Mouse (Mus musculus) heart, embryonic 12.5 days (tissue): Measurements from ENCODE around the gene 2610528A11Rik. TPM values are rescaled to one million over a fixed set of nuclear protein-coding genes. Genes with fewer than 3 reads are reported as not detected.
A peak's percentile ranks its signal among the peaks of the same experiment; 100 is the strongest.

Experiments used
- ATAC-seq: fragments of 200-750 bp; cut with Nextera tagmentation; 2 replicates; pipeline ENCODE4 v1.8.0; 2017; ENCODE audit warnings: moderate TSS enrichment, moderate library complexity; ENCODE audit not compliant: insufficient number of reproducible peaks, low FRiP score
- H3K27ac ChIP-seq: fragments of 300-500 bp; sonication (generic); 2 replicates; pipeline ENCODE4 v1.5.1; 2016; ENCODE audit warnings: mild to moderate bottlenecking, moderate library complexity; ENCODE audit not compliant: poor library complexity, severe bottlenecking
- H3K27me3 ChIP-seq: fragments of 300-500 bp; sonication (generic); replicated peaks from 2 replicates; pipeline ENCODE4 v1.6.1; 2016; ENCODE audit warnings: mild to moderate bottlenecking, moderate library complexity
- H3K36me3 ChIP-seq: fragments of 300-500 bp; sonication (generic); 2 replicates; pipeline ENCODE4 v1.6.1; 2016; ENCODE audit warnings: mild to moderate bottlenecking, moderate library complexity
- H3K4me1 ChIP-seq: fragments of 300-500 bp; sonication (generic); replicated peaks from 2 replicates; pipeline ENCODE4 v1.6.1; 2016; ENCODE audit warnings: mild to moderate bottlenecking
- H3K4me2 ChIP-seq: fragments of 300-500 bp; sonication (generic); 2 replicates; pipeline ENCODE4 v1.6.1; 2016; ENCODE audit warnings: mild to moderate bottlenecking, moderate library complexity
- H3K4me3 ChIP-seq: fragments of 300-500 bp; sonication (generic); 2 replicates; pipeline ENCODE4 v1.5.1; 2016; ENCODE audit warnings: mild to moderate bottlenecking
- H3K9ac ChIP-seq: fragments of 300-500 bp; sonication (generic); 2 replicates; pipeline ENCODE4 v1.6.1; 2016; ENCODE audit warnings: mild to moderate bottlenecking, moderate library complexity
- H3K9me3 ChIP-seq: fragments of 300-500 bp; sonication (generic); replicated peaks from 2 replicates; pipeline ENCODE4 v1.6.1; 2016; ENCODE audit warnings: mild to moderate bottlenecking, moderate library complexity
- WGBS: fragments of 180-500 bp; shearing (Covaris S2); methylation state at CpG from one replicate; pipeline ENCODE4 v1.1.7; 2016; 5-methylcytosine and 5-hydroxymethylcytosine counted together
- polyA plus RNA-seq: library from polyadenylated mRNA; unstranded; fragments of >200 nt; fragmentation: Nextera tagmentation; extraction: Ambion mirVana; gene quantifications from 2 replicates; pipeline ENCODE4 v1.2.1, GENCODE M21; 2016

The 2610528A11Rik gene
- polyA plus RNA-seq, 1 experiment from 2014 or later = 1.8 TPM

GRCm38 (mm10) chr14:37112931-37113330 lies 891 bp downstream of the 2610528A11Rik start:
- WGBS = 80% methylated on average over 7 of the region's 7 CpGs
- H3K4me3 ChIP-seq = no peak overlapping the region
- no peak overlapping the region for H3K9ac ChIP-seq
- peaks cover 8% of the 10 kb centered on the region; the same call in 1 of the 2 replicates for H3K27me3 ChIP-seq
- no peak for ATAC-seq
- H3K9me3 ChIP-seq = no peaks in the 10 kb centered on the region
- H3K4me1 ChIP-seq = peaks cover 15% of the 10 kb centered on the region
- H3K36me3 ChIP-seq = no peaks in the 10 kb centered on the region
- no peak overlapping the region for H3K27ac ChIP-seq
- H3K4me2 ChIP-seq = no peak overlapping the region

- Histone ChIP-seq H3K27ac (no peak overlapping the region), H3K9ac (no peak overlapping the region), H3K4me2 (no peak overlapping the region), H3K27me3 (peaks cover 8% of the 10 kb centered on the region; the same call in 1 of the 2 replicates), H3K36me3 (no peaks in the 10 kb centered on the region), H3K4me3 (no peak overlapping the region), H3K9me3 (no peaks in the 10 kb centered on the region), H3K4me1 (peaks cover 15% of the 10 kb centered on the region)
- ATAC-seq = no peak
Measured at GRCm38 (mm10) chr14:37111371-37111770, 2.5 kb downstream of the 2610528A11Rik start.

DNA sequence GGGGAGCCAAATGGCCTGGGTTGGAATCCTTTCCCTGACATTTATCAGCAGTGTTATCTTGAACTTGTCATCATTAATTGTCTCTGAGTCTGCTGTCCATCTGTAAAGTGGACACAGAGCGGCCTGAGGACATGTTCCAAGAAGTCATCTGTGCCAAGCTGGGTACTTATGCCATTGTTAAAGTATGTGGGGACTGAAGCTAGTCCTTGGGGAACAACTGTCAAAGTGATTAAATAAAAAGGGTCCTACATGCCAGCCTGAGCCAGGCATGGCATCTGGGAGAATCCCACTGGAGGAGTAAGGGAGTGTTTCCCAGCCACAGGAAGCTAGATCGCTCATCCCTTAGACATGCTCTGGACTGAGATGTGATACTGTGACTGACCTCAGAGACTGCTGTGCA lies 3.4 kb downstream of the 2610528A11Rik start:
- H3K9me3 ChIP-seq = no peaks in the 10 kb centered on the region
- peaks cover 24% of the 10 kb centered on the region for H3K4me1 ChIP-seq
- H3K27me3 ChIP-seq = peaks cover 8% of the 10 kb centered on the region; the same call in 1 of the 2 replicates
- H3K36me3 ChIP-seq = no peaks in the 10 kb centered on the region
- H3K4me3 ChIP-seq = no peak overlapping the region
- no peak overlapping the region for H3K27ac ChIP-seq
- WGBS = 36% methylated on average over 2 of the region's 2 CpGs
- H3K9ac ChIP-seq = no peak overlapping the region
- no peak overlapping the region for H3K4me2 ChIP-seq
- no peak for ATAC-seq

DNA sequence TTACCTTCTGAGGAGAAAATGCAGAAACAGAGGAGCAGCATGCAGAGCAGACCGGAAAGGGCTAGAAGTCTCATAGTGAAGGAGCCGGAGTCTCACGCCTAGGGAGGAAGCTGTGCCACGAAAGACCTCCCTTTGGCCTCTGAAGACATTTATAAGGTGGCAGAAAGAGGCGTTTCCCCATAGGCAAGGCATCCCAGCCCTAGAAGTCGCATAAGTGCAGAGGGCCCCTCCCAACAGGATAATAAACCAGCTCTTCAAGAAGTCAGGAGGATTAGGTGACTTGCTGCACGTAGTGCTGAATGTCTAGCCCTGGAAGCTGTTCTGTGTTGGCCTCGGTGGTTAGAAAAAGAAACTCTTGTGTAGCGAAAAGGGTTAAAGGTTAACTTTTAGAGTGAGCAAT lies 3.8 kb downstream of the 2610528A11Rik start:
- H3K27me3 ChIP-seq = peaks cover 8% of the 10 kb centered on the region; the same call in 1 of the 2 replicates
- no peaks in the 10 kb centered on the region for H3K36me3 ChIP-seq
- H3K9me3 ChIP-seq = no peaks in the 10 kb centered on the region
- H3K27ac ChIP-seq = no peak overlapping the region
- ATAC-seq = no peak
- H3K4me1 ChIP-seq = peaks cover 29% of the 10 kb centered on the region
- no peak overlapping the region for H3K4me2 ChIP-seq
- H3K9ac ChIP-seq = no peak overlapping the region
- H3K4me3 ChIP-seq = no peak overlapping the region
- 45% methylated on average over 9 of the region's 9 CpGs for WGBS

DNA sequence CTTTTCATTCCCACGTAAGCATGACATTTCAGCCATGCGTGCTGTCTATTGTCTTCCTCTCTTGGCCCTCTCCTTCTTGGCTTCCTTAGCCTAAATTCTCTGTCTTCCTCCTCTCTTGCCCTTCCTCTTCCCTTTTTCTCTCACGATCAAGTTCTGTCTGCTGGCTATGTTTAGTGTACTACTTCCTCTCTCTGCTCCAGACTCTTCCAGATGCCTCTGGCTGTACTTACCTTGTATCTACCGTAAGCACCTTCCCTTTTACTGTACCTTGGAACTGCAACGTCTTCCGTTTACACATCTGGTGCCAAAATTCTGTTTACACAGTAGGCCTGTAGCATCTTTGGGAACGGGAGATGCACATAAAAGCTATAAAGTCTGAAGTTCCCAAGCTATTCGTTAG lies 4.4 kb downstream of the 2610528A11Rik start:
- 70% methylated on average over 8 of the region's 8 CpGs for WGBS
- no peak overlapping the region for H3K27ac ChIP-seq
- ATAC-seq = no peak
- H3K36me3 ChIP-seq = no peaks in the 10 kb centered on the region
- H3K9ac ChIP-seq = no peak overlapping the region
- H3K27me3 ChIP-seq = peaks cover 7% of the 10 kb centered on the region; the same call in 1 of the 2 replicates
- peaks cover 34% of the 10 kb centered on the region for H3K4me1 ChIP-seq
- no peak overlapping the region for H3K4me2 ChIP-seq
- H3K9me3 ChIP-seq = no peaks in the 10 kb centered on the region
- no peak overlapping the region for H3K4me3 ChIP-seq

DNA sequence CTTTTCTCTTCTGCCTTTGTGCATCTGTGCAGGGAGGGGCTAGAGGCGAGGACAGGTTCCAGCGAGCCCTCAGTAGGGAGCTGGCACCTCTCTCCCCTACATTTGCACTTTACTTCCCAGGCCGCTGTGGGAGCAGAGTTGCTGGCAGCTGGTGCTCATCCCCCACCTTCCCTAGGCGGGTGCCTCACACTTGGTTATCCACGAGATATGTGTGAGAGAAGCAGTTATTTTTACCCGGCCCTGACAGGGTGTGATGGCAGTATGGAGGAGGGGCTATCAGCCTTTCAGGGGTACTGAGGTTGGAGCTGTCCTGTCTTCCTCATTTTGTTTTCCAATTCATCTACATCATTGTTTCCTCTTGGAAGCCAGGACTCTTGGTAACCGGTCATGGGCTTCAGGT lies 8.0 kb downstream of the 2610528A11Rik start:
- Histone ChIP-seq H3K36me3 (no peaks in the 10 kb centered on the region), H3K4me2 (peak overlapping the region; percentile 26), H3K9ac (no peak overlapping the region), H3K9me3 (no peaks in the 10 kb centered on the region), H3K27me3 (peaks cover 8% of the 10 kb centered on the region; the same call in 1 of the 2 replicates), H3K27ac (peak overlapping the region; percentile 58), H3K4me3 (no peak overlapping the region), H3K4me1 (peaks cover 43% of the 10 kb centered on the region)
- 7% methylated on average over 7 of the region's 7 CpGs for WGBS
- peak; percentile 72 for ATAC-seq

- Histone ChIP-seq H3K4me2 (no peak overlapping the region), H3K27ac (peak overlapping the region; percentile 49; the same call in 1 of the 2 replicates), H3K9me3 (no peaks in the 10 kb centered on the region), H3K4me3 (no peak overlapping the region), H3K36me3 (no peaks in the 10 kb centered on the region), H3K4me1 (peaks cover 32% of the 10 kb centered on the region), H3K27me3 (peaks cover 17% of the 10 kb centered on the region), H3K9ac (no peak overlapping the region)
- peak; percentile 74 for ATAC-seq
- 45% methylated on average over 5 of the region's 5 CpGs for WGBS
Measured at GRCm38 (mm10) chr14:37104747-37105146, 9.1 kb downstream of the 2610528A11Rik start.

DNA sequence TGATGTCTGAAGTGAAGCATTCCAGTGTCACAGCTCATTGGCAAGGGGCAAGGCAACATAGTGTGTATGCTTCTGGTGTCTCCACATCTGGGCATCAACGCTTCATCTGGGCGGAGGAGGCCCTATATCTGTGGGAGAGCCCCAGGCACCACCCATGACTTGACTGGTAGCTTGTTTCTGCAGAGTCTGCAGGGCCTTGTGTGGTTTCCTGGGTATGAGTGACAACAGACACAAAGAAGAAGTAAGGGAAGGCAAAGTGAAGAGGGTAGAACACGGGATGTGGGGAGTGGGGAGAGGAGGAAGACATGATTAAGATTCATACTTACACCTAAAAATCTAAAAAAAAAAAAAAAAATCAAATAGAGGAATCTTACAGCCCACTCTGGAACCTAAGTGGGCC lies 11.3 kb downstream of the 2610528A11Rik start:
- H3K4me3 ChIP-seq = no peak overlapping the region
- H3K4me2 ChIP-seq = no peak overlapping the region
- no peaks in the 10 kb centered on the region for H3K36me3 ChIP-seq
- H3K27ac ChIP-seq = no peak overlapping the region
- H3K9ac ChIP-seq = no peak overlapping the region
- 81% methylated on average over 3 of the region's 3 CpGs for WGBS
- no peak for ATAC-seq
- no peaks in the 10 kb centered on the region for H3K9me3 ChIP-seq
- peaks cover 37% of the 10 kb centered on the region for H3K4me1 ChIP-seq
- peaks cover 39% of the 10 kb centered on the region for H3K27me3 ChIP-seq

DNA sequence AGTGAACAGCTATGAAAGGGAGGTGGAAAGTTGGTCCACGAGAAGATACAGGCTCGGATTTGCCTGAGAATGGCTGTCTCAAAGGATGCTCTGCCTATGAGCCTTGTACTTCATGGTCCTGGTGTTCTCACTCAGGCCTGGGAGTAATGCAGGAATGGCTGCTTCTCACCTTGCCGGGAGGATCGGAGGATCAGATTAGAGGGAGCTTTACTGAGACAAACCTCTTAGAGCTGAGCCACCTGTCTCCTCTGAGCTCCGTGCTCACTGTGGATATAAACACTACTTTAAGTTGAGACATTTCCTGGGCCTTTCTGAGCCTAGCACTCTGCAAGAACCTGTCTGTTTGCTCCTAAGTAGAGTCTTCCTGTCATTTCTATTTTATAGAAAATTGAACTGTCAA lies 12.3 kb downstream of the 2610528A11Rik start:
- Histone ChIP-seq H3K36me3 (no peaks in the 10 kb centered on the region), H3K4me2 (no peak overlapping the region), H3K9ac (no peak overlapping the region), H3K9me3 (no peaks in the 10 kb centered on the region), H3K27ac (no peak overlapping the region), H3K4me1 (peaks cover 36% of the 10 kb centered on the region), H3K4me3 (no peak overlapping the region), H3K27me3 (peaks cover 49% of the 10 kb centered on the region)
- no peak for ATAC-seq
- WGBS = 62% methylated on average over 5 of the region's 5 CpGs

- H3K4me2 ChIP-seq = peak within 1 kb of the TSS; percentile 82
- no peaks in the 10 kb centered on the region for H3K36me3 ChIP-seq
- H3K9ac ChIP-seq = peak within 1 kb of the TSS; percentile 43; the same call in 1 of the 2 replicates
- peaks cover 69% of the 10 kb centered on the region for H3K27me3 ChIP-seq
- WGBS = under 1% methylated on average over 30 of the region's 30 CpGs
- no peak for ATAC-seq
- no peak within 1 kb of the TSS for H3K27ac ChIP-seq
- H3K4me1 ChIP-seq = peaks cover 15% of the 10 kb centered on the region; the same call in 1 of the 2 replicates
- no peaks in the 10 kb centered on the region for H3K9me3 ChIP-seq
- H3K4me3 ChIP-seq = peak within 1 kb of the TSS; percentile 46
Measured at GRCm38 (mm10) chr14:37097956-37098530, 15.8 kb downstream of the 2610528A11Rik start, which contains the start of gene Cdhr1. Gene Cdhr1, minus strand, starts transcription at chr14:37098347.

- Histone ChIP-seq H3K4me2 (no peak overlapping the region), H3K27ac (no peak overlapping the region), H3K36me3 (no peaks in the 10 kb centered on the region), H3K9ac (no peak overlapping the region), H3K9me3 (no peaks in the 10 kb centered on the region), H3K27me3 (peaks cover 58% of the 10 kb centered on the region), H3K4me1 (peaks cover 15% of the 10 kb centered on the region; the same call in 1 of the 2 replicates), H3K4me3 (no peak overlapping the region)
- ATAC-seq = no peak
- 73% methylated on average over 4 of the region's 4 CpGs for WGBS
Measured at GRCm38 (mm10) chr14:37095556-37095955, 18.3 kb downstream of the 2610528A11Rik start.

DNA sequence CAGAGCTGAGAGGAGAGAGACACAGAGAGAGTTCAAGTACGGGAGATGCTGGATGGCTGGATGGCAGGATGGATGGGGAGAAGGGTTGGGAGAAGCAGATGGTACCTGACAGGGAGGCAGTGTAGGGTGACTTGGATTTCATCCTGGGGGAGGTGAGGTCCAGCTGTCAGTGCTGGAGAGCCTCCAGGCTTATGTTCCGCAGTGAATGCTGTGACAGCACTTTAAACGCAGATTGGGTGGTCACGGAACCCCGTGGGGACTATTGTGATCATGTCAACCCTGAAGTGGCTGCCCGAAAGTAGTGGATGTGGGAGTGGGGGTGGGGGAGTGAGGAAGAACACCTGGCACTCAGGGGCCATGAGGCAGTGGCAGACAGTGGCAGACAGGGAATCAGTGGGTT lies 19.4 kb downstream of the 2610528A11Rik start:
- no peak overlapping the region for H3K27ac ChIP-seq
- peaks cover 15% of the 10 kb centered on the region; the same call in 1 of the 2 replicates for H3K4me1 ChIP-seq
- H3K36me3 ChIP-seq = no peaks in the 10 kb centered on the region
- peaks cover 49% of the 10 kb centered on the region for H3K27me3 ChIP-seq
- H3K9me3 ChIP-seq = no peaks in the 10 kb centered on the region
- no peak overlapping the region for H3K4me3 ChIP-seq
- no peak overlapping the region for H3K9ac ChIP-seq
- ATAC-seq = no peak
- H3K4me2 ChIP-seq = no peak overlapping the region
- 68% methylated on average over 6 of the region's 6 CpGs for WGBS
